Mouse (Mus musculus): Measurements from ENCODE around the gene 0610010F05Rik.
"Not testable (repeated sequence)": the region's sequence is repeated elsewhere in the genome, so short reads cannot be mapped to it uniquely, and the experiment has no call there.

0610010F05Rik gene

DNA sequence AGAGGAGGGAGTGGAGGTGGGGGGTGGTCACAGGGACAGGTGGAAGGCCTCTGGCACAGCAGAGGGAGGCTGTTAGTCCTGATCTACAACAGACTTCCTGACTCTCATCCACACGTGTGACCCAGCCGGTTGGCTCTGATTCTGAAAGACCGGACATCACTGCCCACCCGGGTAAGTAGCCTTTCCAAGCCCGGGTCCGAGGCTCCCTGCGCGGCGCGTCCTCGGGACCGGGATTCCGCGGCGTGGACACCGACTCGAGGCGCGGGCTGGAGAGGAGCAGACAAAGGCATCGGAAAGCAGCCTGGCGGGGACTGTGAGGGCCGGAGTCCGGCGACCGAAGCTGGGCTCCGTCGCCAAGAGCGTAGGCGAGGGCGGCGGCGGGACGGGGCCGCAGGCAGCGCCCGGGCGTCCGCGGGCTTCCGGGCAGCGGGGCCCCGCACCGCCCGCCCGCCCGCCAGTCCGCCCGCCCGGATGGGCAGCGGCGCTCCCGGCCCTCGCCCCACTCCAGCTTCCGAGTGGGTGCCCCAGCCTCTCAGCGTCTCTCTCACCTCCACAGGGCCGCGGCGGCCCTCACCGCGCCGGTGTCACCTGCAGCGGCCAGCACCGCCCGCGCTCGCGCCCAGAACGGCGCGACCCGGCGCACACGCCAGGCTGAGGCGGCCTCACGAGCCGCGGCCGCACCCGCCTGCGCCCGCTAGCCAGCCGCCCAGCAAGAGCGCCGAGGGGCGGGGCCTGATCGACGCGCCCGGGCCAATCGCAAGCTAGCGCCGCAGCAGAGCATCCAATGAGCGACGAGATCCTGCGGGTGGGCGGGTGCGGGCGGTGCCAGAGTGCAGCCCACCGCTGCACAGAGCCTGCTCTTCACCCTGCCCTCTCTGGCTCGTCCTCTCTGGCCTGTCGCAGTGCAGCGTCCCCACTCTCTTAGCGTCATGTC is at the start of gene 0610010F05Rik:
TSS of gene 0610010F05Rik (minus strand) at position 695 of the 934 bp plus-strand sequence.
- DNase-seq: peak; percentile 72 to 73

- no peak for DNase-seq
Measured at GRCm38 (mm10) chr11:23682561-23682960, 49.1 kb upstream of the 0610010F05Rik start.

DNA sequence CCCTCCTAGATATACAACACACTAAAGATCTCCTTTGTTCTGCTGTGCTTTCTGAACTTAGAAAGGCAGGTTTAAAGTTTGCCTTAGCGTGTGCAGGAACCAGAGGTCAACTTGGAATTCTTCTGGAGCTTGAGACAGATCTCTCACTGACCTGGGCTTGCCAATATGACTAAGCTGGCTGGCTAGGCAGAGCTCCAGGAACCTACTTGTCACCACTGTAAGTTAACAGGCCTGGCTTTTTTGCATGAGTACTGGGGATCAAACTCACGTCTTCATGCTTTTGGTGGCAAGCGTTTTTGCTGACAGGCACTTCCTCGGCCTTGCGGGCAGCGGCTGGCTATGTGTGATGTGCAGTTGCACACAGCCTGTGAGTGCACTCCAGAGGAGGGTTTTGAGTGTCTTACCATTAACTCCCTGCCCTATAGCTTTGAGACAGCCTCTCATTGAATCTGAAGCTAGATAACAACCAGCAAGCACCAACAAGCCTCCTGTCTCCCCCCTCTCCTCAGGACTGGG is 47.1 kb upstream of the 0610010F05Rik start:
- no peak for DNase-seq

GRCm38 (mm10) chr11:23679044-23679642 is 45.7 kb upstream of the 0610010F05Rik start:
- peak in 1 of 2 experiments; percentile 69 for DNase-seq

GRCm38 (mm10) chr11:23676100-23676499 is 42.7 kb upstream of the 0610010F05Rik start:
- no peak for DNase-seq

DNA sequence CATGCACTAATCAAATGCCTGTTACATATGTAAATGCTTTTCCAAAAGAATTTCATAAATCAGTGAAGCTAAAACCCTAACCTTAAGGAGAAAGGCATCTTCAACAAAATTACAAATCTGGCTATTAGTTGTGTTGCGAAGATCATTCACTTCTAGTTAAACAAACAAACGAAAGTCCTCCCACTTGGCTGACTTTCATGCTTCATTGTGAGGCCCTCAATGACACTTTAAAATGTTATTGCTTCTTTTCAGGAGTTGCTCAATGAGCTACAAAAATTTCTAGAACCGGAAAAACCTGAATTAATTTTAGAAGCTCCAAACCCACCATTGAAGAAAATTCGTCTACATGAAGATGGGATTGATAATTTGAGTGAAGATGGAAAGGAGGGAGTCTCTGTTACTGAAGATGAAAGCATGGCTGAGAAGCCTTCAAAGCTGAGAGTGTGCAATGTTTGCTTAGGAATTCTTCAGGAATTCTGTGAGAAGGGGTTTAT is 38.9 kb upstream of the 0610010F05Rik start:
- DNase-seq: no peak

DNA sequence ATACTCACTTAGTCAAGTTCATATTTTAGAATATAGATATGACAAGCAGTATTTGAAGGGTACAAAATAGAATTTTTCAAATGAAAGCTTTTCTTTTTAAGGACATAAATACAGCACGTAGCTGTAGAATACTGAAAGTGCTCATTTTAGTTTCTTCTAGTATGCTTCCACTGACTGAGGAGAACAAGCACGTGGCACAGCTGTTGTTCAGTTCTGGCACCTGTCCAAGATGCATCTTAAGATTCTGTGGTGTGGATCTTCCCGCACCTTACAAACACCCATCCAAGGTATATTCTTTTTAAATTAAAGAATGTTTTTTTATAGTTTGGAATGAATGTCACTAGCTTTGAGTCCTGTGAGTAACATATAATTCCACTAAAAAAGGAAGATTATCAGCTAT is 33.7 kb upstream of the 0610010F05Rik start:
- DNase-seq: no peak

DNA sequence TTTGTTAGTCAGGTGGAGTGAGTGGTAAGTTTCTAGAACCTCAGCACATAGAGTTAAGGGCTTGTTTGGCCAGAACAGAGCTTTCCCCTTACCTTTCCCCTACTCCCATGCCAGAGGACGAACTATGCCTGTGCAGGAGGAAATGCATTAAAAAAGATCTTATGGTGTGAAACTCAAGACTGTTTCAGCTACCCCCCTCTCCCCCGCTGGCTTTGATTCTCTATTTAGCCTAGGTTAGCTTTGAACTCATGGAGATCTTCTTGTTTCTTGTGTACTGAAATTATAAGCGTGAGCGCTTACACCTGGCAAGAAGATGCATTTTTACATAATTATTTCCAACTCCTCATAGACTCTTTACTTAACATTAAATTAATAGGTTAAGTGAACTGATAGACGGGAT is 33.1 kb upstream of the 0610010F05Rik start:
- DNase-seq: no peak

- DNase-seq: peak; percentile 83 to 89
Measured at GRCm38 (mm10) chr11:23665798-23666501, 32.5 kb upstream of the 0610010F05Rik start, which contains the start of gene Pex13. TSS of gene Pex13 (minus strand) at chr11:23665959.

DNA sequence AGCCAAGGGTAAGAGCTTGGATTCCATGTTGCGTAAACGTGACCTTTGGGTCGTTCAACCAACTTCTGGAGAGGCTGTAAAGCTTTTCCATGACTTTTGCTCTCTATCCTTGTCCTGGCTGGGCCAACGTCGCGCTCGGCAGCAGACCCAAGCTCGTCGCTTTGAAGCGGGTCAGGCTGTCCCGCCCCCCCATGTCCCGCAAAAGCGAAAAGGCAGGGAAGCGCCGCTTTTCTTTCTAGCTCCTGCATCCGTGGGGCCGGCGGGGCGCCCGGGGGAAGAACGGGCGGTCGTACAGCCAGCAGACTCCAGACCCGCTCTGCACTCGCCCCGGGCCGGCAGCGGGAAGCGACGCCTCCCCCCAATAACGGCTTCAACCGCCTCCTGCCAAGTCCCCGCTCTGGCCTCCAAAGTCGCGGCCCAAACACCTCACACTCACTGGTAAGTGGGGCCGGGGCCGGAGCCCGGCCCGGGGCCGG is 31.9 kb upstream of the 0610010F05Rik start, which contains the start of gene Pus10:
TSS of gene Pus10 (plus strand) at position 364 of the 476 bp plus-strand sequence.
- no peak for DNase-seq

GRCm38 (mm10) chr11:23664232-23664631 is 30.8 kb upstream of the 0610010F05Rik start:
- no peak for DNase-seq

- DNase-seq: no peak
Measured at GRCm38 (mm10) chr11:23657791-23658190, 24.4 kb upstream of the 0610010F05Rik start.

GRCm38 (mm10) chr11:23653666-23654065 is 20.2 kb upstream of the 0610010F05Rik start:
- DNase-seq: no peak

- DNase-seq: no peak
Measured at GRCm38 (mm10) chr11:23647835-23648234, 14.4 kb upstream of the 0610010F05Rik start.

GRCm38 (mm10) chr11:23647431-23647830 is 14.0 kb upstream of the 0610010F05Rik start:
- DNase-seq: no peak

- DNase-seq: no peak
Measured at GRCm38 (mm10) chr11:23634573-23634972, 1.1 kb upstream of the 0610010F05Rik start.

DNA sequence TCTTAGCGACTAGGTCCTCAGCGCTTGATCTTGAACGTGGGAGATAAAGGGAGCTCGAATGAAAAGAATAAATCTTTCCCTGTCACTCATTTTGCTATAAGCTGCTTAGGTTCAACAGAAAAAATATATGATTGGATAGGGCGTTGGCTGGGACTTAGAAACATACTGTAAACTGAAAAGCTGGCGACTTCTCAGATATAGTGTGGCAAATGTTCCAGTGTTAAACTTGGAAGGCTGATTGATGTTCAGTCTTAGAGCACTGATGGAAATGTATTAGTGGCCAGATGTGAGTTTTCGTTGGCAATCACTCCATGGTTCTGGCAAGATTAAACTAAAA is 408 bp upstream of the 0610010F05Rik start:
- DNase-seq: no peak

DNA sequence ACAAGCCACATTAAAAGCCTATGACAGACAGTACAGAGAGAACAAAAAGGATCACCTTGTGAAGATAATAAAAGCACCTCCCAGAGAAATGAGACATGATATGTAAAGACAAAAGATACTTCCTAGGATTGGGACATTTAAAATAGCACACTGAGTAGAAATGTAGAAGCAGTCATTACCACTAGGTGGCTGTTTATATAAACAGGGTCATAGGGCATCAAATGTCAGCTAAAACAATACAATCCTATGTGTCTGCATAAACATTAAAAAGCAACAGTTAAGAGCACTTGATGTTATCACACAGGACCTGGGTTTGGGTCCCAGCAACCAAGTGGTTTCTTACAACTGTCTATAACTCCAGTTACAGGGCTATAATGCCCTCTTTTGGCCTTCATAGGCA is 2.8 kb downstream of the 0610010F05Rik start:
- no peak for DNase-seq

DNA sequence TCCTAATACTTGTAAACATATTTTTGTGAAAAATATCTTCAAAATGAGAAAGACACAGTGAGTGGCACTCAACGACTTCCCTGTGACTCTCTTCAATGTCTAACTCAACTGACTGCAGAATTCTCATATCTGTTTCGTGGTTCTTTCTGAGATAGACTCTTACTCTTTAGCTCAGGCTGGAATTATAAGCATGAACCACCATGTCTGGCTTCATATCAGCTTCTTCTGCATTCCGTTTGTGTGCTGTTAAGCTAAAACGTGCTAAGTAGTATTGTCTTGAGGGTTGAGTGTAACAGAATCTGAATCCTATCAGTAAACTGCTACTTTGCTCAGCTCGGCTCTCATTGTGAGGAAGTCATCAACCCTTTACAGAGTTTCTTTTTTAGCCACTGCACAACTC is 14.4 kb downstream of the 0610010F05Rik start:
- DNase-seq: no peak

DNA sequence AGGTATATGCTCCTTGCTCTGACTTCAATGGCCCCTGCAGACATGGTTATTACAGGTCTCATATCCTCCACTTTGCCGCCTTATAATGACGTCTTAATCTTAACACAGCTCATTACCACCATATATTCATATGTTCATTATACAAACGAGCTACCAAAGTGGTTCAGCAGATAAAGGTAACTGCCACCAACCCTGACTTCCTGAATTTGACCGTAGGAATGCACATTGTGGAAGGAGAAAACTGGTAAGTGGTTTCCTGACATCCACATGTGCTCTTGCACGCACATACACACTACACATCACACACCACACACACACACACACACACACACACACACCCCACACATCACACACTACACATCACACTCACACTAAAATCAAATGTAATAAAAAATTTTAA is 18.9 kb downstream of the 0610010F05Rik start:
- DNase-seq: no peak

GRCm38 (mm10) chr11:23607291-23607690 is 26.1 kb downstream of the 0610010F05Rik start:
- DNase-seq: not testable (repeated sequence)

DNA sequence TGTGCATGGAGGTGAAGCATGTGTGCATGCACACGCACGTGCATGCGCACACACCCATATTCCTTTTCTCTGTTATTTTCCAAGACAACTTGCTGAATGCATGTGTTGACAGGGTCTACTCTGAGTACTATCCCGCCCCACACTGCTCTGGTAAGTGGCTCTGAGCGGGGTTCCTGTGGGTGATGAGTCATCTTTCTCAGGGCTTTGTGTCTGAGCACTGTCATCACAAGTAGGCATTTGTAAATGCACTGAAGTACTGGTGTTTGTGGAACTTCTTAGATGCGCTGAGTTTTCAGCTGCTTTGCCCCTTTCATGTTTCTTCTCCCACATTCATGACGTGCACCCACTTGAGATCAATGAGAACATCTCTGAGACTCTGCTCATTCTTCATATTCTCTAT is 63.3 kb downstream of the 0610010F05Rik start:
- DNase-seq: no peak

DNA sequence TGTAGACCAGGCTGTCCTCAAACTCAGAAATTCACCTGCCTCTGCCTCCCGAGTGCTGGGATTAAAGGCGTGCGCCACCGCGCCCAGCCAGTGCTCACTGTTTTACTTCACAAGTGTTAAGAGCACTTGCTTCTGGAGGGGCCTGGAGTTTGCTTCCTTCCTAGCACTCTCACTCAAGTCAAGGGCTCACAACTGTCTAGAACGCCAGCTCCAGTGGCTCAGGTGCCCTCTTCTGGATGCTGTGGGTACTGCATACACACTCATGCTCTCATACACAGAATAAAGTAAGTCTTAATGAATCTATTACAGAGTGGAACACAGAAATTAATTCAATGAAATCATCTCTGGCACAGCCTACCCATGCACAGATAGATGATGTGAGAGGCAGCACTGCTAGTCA is 67.7 kb downstream of the 0610010F05Rik start:
- peak; percentile 28 to 78 for DNase-seq
